Mouse (Mus musculus): ENCODE results near the gene Jpt1.
"Not testable (repeated sequence)": the region's sequence is repeated elsewhere in the genome, so short reads cannot be mapped to it uniquely, and the experiment has no call there.

Gene Jpt1

DNA sequence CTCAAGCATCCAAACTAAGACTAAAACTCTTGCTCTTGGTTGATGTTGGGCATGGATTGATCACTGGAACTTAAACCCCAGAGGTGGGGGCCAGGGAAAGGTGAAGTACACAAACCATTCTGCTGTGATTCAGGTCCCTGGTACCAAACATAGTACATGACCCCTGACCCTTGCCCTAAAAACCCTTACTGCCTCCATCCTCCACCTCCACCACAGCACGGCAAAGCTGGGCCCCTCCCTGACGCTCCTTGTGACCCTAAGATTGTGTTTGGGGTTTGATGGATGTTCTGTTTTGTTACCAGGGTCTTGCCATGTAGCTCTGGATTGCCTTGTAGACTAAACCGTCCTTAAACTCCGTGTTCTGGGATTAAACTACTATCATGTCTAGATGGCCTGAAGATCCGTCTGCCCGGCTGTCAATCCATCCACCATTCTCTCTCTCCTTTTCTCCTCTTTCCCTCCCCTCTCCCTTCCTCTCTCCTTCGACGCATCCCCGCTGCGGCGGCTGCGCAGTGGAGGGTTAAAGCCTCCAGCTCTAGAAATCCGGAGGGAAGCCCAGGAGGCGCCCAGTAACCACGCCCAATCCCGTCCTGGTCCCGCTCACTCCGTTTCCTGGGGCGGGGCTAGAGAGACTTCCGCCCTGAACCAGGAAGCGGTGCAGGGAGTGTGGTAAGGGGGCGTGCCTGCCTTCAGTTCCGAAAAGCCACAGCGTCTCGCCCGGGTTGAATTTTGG is 39.0 kb downstream of the Jpt1 start, which contains the start of gene Armc7:
Gene Armc7, plus strand, starts transcription at position 643 of the 733 bp plus-strand sequence.
- peak; percentile 93 for DNase-seq (ENCODE audit: low spot score)

DNA sequence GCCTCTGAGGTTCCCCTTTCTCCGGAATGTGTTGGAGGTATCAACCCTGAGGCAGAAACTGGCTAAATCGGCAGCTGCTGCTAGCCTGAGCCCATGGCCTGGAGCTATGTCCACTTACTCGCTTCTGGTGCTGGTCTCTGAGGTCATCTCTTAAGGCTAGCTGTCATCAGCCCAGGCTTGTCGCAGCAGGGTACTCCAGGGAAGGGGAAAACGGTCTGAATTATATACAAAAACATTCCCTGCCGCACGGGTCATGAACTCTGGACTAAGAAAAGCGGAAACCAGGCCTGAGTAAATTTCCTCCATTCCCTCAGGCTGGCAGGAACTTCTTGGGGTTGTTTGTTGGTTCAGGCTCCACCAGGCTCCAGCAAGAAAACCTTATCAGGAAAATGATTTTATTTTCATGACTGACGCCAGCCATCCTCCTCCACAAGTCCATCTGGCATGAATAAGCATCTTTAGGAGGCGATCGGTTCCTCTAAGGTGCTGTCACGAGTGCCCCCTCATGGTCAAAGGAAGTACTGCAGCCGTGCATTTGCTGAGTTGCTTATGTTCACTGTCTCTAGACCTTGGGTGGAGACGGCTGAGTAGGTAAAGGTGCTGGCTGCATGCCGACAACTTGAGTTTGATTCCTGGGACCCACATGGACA is 40.4 kb downstream of the Jpt1 start:
- peak; percentile 83 for DNase-seq (ENCODE audit: low spot score)

GRCm38 (mm10) chr11:115472183-115472582 is 42.0 kb downstream of the Jpt1 start:
- DNase-seq (ENCODE audit: low spot score) = peak; percentile 66

DNA sequence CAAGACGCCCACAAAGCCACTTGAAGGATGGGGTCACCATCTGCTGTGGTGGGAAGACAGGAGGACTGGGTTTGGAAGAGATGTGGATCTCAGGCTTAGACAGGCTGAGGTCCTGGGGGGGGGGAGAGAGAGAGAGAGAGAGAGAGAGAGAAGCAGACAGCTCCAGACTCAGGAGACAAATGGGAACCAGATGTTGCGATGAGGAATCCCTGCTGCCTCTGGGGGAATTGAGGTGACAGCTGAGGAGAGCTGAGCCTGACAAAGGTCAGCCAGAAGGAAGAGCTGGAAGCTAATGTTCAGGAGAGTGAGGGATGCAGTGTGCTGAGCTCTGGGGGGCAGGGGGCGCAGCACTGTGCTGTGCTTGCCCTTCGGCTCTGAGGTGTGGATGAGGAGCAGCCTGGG is 47.0 kb downstream of the Jpt1 start:
- DNase-seq (ENCODE audit: low spot score) = no peak

DNA sequence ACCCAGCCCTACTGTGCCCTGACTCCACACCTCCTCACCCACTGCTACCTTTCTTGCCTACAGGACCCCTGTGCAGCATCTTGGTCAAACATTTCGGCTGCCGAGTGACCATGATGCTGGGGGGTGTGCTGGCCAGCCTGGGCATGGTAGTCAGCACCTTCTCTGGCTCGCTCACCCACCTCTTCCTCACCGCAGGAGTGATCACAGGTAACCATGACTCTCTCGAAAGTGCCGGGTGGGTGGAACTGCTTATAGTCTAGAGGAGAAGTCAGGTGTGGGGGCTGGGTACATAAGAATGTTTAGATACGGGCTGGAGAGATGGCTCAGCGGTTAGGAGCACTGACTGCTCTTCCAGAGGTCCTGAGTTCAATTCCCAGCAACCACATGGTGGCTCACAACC is 49.3 kb downstream of the Jpt1 start:
- DNase-seq (ENCODE audit: low spot score) = no peak

GRCm38 (mm10) chr11:115463397-115463796 is 50.8 kb downstream of the Jpt1 start:
- DNase-seq (ENCODE audit: low spot score) = no peak

- no peak for DNase-seq (ENCODE audit: low spot score)
Measured at GRCm38 (mm10) chr11:115462243-115462891, 51.8 kb downstream of the Jpt1 start, which contains the start of gene Slc16a5. TSS of gene Slc16a5 (plus strand) at chr11:115462474.

GRCm38 (mm10) chr11:115461846-115462242 is 52.3 kb downstream of the Jpt1 start:
- DNase-seq (ENCODE audit: low spot score) = no peak

GRCm38 (mm10) chr11:115460976-115461375 is 53.2 kb downstream of the Jpt1 start:
- DNase-seq (ENCODE audit: low spot score) = no peak

DNA sequence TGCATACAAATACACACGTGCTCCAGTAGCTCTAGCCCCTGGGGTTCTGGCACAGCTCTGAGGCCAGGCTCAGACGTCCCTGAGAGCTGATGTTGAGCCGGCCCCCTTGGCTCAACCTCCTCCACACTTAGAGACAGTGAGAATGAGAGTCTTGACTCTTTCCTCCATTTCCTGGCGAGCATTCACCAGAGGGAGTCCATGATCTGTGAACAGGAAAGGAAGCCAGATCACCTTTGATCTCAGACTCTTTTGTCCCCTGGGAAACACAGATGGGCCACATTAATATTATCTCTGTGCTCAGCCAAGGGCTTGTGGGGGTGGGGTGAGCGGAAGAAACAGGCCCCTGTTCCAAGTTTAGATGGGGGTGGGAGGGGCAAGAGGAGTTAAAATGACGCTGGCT is 56.8 kb downstream of the Jpt1 start:
- no peak for DNase-seq (ENCODE audit: low spot score)

DNA sequence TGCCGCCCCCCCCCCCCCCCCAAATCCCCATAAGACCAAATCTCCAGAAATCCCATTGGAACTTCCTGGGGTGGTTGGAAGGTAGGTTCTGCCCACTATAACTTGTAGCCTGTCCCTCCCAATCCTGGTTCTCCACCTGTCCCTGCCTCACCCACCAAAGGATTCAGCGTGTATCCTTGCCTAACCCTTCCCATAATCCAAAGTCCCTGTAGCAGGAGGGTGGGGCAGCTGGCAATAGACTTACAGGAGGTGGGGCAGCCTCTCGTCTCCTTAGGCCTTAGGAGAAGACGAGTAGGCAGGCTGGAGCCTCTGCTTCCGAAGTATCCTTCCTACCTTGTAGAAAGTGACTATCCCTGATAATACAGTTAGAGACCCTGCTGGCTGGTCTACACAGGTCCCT is 58.0 kb downstream of the Jpt1 start:
- DNase-seq (ENCODE audit: low spot score) = no peak

DNA sequence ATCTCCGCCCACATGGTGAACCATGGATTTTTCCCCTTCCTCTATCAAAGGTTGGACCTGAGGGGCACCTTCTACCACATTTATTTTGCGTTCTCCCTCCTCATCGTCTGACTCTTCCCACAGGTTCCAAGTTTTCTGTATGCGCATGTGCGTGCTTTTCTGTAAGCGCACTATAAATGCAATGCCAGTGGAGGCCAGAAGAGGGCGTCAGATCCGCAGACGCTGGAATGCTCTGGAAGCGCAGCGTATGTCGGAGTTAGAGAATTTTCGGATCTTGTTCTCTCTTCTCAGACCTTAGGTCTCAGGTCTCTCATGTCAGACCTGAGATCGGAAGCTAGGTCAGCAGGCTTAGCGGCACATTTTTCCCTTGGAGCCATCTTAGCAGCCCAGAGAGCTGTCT is 58.6 kb downstream of the Jpt1 start:
- no peak for DNase-seq (ENCODE audit: low spot score)

GRCm38 (mm10) chr11:115454822-115455221 is 59.4 kb downstream of the Jpt1 start:
- DNase-seq (ENCODE audit: low spot score) = not testable (repeated sequence)

DNA sequence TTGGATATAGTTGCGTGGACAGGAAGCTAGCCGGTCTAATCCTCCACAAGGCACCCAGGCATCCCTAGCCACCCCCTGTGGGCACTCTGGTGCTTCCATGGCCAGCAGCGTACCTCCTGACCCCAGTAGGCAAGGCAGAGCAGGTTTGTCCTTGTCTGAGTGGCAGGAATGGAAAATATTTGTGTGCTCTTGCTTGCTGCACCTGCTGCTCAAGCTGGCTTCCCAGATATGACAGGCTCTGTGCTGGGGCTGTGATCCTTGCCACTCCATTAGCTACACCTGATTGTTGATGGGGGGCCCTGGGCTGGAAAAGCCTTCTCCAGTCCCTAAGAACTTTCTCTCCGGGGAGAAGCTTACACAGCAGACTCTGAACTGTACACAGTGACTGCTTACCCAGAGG is 60.9 kb downstream of the Jpt1 start:
- DNase-seq (ENCODE audit: low spot score) = no peak

DNA sequence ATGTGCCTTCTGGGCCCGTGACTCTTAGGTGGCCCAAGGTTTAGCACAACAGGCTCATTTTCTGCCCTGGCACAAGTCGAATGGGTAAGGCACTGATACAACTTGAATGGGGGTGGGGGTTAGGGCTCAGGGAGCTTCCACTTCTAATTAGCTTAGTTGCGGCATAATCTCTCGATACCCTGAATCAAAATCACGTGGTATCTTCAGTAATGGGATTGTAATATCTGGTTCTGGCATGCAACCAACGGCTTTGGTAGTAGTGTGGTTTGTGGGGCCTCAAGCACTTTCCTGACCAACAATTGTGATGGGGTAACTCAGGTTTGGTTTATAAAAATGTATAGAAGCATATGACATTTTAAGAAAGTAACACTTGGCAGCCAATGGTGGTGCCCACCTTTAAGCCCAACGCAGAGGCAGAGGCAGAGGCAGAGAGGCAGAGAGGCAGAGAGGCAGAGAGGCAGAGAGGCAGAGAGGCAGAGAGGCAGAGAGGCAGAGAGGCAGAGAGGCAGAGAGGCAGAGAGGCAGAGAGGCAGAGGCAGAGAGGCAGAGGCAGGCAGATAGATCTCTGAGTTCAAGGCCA is 61.8 kb downstream of the Jpt1 start:
- no peak for DNase-seq (ENCODE audit: low spot score)

DNA sequence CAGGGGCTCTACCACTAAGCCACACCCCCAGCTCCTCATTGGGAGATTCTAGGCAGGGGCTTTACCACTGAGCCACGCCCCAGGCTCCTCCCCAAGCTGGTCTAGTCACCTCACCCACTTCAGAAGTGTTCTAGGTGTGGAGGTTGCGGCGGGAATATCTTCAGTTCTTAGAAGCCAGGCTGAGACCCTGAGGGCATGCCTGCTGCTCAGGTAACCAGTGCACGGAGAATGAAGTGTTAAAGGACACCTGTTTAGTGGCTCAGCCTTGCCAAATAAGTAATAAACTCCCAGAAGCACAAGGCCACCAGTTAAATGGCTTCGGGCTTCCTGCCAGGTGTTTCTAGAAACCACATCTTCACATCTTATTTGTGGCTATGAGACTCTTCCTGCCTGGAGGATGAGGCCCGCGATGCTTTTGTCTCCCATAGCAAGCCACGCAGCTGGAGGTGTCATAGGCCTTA is 62.4 kb downstream of the Jpt1 start:
- DNase-seq (ENCODE audit: low spot score) = no peak

DNA sequence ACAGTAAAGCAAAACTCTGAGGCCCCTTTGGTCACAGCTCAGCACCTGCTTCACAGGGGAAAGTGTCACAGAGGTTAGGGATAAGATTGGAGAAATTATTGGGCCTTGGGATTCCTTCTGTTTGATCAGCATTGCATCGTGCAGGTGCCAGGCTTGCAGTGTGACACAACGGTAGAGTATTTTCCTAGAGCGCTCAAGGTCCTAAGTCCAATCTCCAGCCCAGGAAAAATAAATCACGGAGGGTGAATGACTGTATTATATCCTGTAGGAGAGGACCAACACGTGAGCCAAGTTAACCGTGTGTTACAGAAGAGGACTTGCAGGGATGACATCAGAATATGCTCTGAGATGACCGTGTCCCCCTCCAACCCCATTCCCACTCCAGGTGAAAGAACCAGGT is 64.0 kb downstream of the Jpt1 start:
- DNase-seq (ENCODE audit: low spot score) = no peak

DNA sequence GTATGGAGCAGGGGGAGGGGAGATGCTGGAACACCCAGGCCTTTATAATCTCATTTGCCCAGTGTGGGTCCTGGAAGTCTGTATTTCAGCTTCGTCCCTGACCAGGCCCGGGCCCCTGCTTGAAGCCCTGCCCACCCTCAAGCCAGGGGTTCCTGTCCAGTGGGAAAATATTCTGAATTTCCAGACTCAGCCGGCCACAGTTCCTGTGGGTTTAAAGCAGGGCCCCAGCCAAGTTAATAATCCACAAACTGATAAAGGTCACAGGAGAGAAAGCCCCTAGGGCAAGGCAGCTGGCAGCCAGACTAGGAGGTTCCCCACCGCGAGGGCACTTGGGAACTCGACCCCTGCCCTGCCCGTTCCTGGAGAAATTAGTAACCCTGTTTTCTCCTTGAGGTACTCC is 65.2 kb downstream of the Jpt1 start:
- DNase-seq (ENCODE audit: low spot score) = no peak

GRCm38 (mm10) chr11:115448075-115448474 is 66.1 kb downstream of the Jpt1 start:
- no peak for DNase-seq (ENCODE audit: low spot score)

Measured in ovary, adult 18-20 months (tissue).